Mouse (Mus musculus): ENCODE data around the gene Uts2. TPM values are rescaled to one million over a fixed set of nuclear protein-coding genes. Genes with fewer than 3 reads are reported as not detected.
"Not testable (repeated sequence)": the region's sequence is repeated elsewhere in the genome, so short reads cannot be mapped to it uniquely, and the experiment has no call there.

Gene Uts2
- polyA plus RNA-seq, 1 experiment from 2014 or later, result not detected

DNA sequence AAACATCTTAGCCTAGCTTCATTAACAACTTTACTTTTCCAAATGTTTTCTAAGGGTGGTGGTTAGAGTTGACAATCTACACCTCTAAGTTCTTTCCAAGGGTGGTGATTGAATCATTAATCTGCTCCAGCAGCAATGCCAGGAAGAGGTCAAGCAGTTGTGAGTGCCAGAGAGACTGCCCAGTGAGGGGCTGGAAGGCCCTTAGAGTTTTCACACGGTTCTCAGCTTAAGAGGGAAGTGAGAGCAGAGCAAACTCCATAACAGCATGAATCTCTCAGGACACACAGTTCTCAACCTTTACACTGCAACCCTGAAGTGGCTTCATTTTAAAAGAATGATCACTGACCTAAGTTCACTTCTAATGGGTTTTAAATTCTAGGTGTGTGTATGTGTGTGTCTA lies 21.8 kb upstream of the Uts2 start:
- Histone ChIP-seq H3K9ac (no peak overlapping the region), H3K4me3 (no peak overlapping the region), H3K36me3 (no peaks in the 10 kb centered on the region), H3K9me3 (no peaks in the 10 kb centered on the region), H3K27me3 (no peaks in the 10 kb centered on the region), H3K27ac (no peak overlapping the region), H3K4me1 (no peaks in the 10 kb centered on the region), H3K4me2 (no peak overlapping the region)
- WGBS, result 13% methylated on average over 1 of the region's 1 CpGs
- no peak for ATAC-seq (ENCODE audit: borderline replicate concordance, extremely low read depth, low FRiP score, low TSS enrichment)

DNA sequence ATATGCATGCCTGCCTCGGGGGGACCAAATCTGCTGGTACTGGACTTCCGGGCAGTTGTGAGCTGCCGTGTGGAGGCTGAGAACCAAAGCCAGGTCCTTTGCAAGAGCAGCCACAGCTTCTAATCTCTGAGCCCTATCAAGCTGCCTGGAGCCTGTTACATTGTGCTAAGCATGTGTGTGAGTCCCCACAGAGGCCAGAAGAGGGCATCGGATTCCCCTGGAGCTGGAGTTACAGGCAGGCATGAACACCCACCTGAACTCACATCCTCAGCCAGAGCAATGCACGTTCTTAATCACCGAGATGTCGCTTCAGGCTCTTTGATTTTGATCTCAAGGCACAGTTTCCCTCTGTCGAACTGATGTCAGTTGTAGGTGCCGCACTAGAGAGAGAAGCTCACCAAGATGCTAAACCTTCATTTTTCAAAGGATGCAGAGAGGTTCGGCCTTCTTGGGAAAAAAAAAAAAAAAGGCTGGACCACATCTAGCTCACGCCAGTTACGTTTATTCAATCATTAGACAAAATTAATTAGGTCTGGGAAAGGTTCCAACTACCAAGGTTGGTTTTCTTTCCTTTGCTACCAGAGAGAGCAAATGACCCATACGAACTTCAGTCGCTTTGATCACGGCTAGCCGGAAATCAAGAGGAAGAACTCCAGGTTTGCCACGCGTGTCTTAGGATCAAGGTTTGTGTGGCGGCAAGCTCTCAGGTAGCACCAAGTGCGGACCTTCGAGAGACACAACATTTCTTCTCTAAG lies 18.6 kb upstream of the Uts2 start:
- no peak overlapping the region for H3K9ac ChIP-seq
- no peaks in the 10 kb centered on the region for H3K9me3 ChIP-seq
- H3K4me3 ChIP-seq, result no peak overlapping the region
- H3K4me2 ChIP-seq, result no peak overlapping the region
- no peak for ATAC-seq (ENCODE audit: borderline replicate concordance, extremely low read depth, low FRiP score, low TSS enrichment)
- H3K4me1 ChIP-seq, result no peaks in the 10 kb centered on the region
- H3K27ac ChIP-seq, result no peak overlapping the region
- 72% methylated on average over 21 of the region's 21 CpGs for WGBS
- H3K36me3 ChIP-seq, result no peaks in the 10 kb centered on the region
- H3K27me3 ChIP-seq, result no peaks in the 10 kb centered on the region

DNA sequence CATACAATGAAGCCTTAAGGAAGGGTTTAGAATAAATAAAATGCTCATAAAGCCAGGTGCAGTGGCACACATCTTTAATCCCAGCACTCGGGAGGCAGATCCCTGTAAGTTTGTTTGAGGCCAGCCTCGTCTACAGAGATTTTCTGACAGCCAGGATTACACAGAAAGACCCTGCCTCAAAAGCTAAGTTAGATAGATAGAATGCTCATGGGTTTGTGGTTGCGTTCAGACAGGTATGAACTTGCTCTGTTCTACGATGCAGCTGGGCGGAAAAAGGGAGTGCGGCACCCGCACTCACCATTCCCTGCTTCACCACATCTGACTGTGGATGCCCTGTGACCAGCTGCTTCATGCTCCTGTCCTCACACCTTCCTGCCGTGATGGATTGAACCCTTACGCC lies 17.4 kb upstream of the Uts2 start:
- WGBS, result 60% methylated on average over 9 of the region's 9 CpGs

DNA sequence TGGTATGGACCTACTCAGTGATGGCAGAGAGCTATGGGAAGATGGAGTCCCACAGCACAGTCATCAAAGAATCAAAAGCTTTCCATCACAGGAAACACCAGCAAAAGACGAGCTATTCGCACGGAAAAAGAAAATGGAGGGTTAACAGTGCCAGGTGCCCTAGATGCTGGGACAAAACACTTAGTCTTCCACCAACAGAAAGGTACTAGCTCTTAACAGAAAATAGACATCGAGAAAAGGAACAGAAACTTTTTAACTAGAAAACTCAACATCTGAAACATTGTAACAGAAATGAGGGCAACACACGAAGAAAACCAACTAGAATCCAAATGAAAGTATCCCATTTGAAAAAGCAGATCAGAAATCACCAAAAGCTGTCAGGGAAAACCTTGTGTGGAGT lies 16.7 kb upstream of the Uts2 start:
- no peak overlapping the region for H3K4me3 ChIP-seq
- H3K4me2 ChIP-seq, result no peak overlapping the region
- WGBS, result 79% methylated on average over 5 of the region's 5 CpGs
- no peaks in the 10 kb centered on the region for H3K27me3 ChIP-seq
- no peaks in the 10 kb centered on the region for H3K4me1 ChIP-seq
- H3K27ac ChIP-seq, result no peak overlapping the region
- H3K36me3 ChIP-seq, result no peaks in the 10 kb centered on the region
- no peaks in the 10 kb centered on the region for H3K9me3 ChIP-seq
- no peak for ATAC-seq (ENCODE audit: borderline replicate concordance, extremely low read depth, low FRiP score, low TSS enrichment)
- no peak overlapping the region for H3K9ac ChIP-seq

More for the DNA sequence above, 17.4 kb upstream of the Uts2 start:
- H3K4me1 ChIP-seq, result no peaks in the 10 kb centered on the region
- no peaks in the 10 kb centered on the region for H3K27me3 ChIP-seq
- no peak overlapping the region for H3K4me3 ChIP-seq
- ATAC-seq (ENCODE audit: borderline replicate concordance, extremely low read depth, low FRiP score, low TSS enrichment), result no peak
- H3K9ac ChIP-seq, result no peak overlapping the region
- H3K9me3 ChIP-seq, result no peaks in the 10 kb centered on the region
- no peak overlapping the region for H3K4me2 ChIP-seq
- H3K27ac ChIP-seq, result no peak overlapping the region
- no peaks in the 10 kb centered on the region for H3K36me3 ChIP-seq

DNA sequence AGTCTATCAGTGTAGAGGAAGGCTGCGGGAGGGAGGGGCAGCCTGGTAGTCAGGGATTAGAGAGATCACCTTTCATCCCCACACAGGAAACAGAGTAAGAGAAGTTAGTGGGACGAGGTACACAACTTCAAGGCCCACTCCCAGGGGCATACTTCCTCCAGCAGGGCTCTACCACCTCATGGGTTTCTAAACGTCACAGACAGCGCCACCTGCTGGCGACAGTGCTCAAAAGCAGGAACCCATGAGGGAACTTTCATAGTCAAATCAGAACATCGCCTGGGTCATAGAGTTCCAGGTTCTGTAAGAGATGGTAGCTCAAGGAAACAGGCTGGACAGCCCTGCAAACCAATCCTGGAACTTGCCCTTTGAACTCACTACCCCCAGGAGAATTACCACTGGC lies 6.7 kb upstream of the Uts2 start:
- Histone ChIP-seq H3K9me3 (no peaks in the 10 kb centered on the region), H3K4me1 (no peaks in the 10 kb centered on the region), H3K36me3 (no peaks in the 10 kb centered on the region), H3K4me3 (no peak overlapping the region), H3K27ac (no peak overlapping the region), H3K27me3 (no peaks in the 10 kb centered on the region), H3K4me2 (no peak overlapping the region), H3K9ac (no peak overlapping the region)
- ATAC-seq (ENCODE audit: borderline replicate concordance, extremely low read depth, low FRiP score, low TSS enrichment), result no peak
- 42% methylated on average over 6 of the region's 6 CpGs for WGBS

DNA sequence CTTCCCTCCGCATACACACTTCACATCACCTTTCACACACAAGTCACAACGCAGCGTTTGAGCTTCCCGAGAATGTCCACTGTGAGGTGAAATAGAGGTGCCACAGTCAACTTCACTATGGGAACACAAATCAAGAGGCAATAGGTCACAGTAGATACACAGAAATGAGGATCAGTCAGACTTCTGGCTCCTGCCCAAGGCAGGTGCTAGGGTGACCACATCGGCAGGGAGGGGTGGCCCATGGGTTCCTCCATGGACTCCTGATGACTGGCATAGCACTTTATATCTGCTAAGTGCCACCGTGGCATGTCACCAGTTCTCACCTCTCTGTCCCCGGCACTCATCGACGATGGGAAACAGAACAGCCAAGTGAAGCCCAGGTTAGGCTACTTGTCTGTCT lies 1.7 kb downstream of the Uts2 start:
- no peaks in the 10 kb centered on the region for H3K36me3 ChIP-seq
- H3K27ac ChIP-seq, result no peak overlapping the region
- no peak overlapping the region for H3K9ac ChIP-seq
- no peaks in the 10 kb centered on the region for H3K27me3 ChIP-seq
- H3K4me3 ChIP-seq, result no peak overlapping the region
- H3K9me3 ChIP-seq, result no peaks in the 10 kb centered on the region
- H3K4me1 ChIP-seq, result no peaks in the 10 kb centered on the region
- H3K4me2 ChIP-seq, result no peak overlapping the region
- WGBS, result 87% methylated on average over 9 of the region's 9 CpGs
- no peak for ATAC-seq (ENCODE audit: borderline replicate concordance, extremely low read depth, low FRiP score, low TSS enrichment)

DNA sequence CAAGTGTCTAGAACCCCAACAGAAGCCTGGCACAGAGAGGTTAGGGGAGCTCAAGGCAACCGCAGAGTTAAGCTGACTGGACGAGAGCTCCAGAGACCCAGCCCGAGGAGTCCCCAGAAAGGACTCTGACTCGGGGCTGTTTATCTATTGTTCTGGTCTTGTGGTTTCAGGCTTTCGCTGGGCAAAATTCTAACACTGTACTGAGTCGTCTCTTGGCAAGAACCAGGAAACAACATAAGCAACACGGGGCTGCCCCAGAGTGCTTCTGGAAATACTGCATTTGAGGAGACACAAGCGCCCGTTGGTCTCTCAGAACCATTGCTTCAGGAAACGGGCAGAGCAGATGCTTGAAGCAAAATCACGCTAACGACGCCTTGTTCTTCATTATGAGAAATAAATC lies 4.5 kb downstream of the Uts2 start:
- H3K4me3 ChIP-seq, result no peak overlapping the region
- H3K4me1 ChIP-seq, result no peaks in the 10 kb centered on the region
- no peak overlapping the region for H3K27ac ChIP-seq
- H3K36me3 ChIP-seq, result no peaks in the 10 kb centered on the region
- WGBS, result 51% methylated on average over 13 of the region's 13 CpGs
- H3K27me3 ChIP-seq, result no peaks in the 10 kb centered on the region
- ATAC-seq (ENCODE audit: borderline replicate concordance, extremely low read depth, low FRiP score, low TSS enrichment), result no peak
- no peak overlapping the region for H3K4me2 ChIP-seq
- no peaks in the 10 kb centered on the region for H3K9me3 ChIP-seq
- no peak overlapping the region for H3K9ac ChIP-seq

DNA sequence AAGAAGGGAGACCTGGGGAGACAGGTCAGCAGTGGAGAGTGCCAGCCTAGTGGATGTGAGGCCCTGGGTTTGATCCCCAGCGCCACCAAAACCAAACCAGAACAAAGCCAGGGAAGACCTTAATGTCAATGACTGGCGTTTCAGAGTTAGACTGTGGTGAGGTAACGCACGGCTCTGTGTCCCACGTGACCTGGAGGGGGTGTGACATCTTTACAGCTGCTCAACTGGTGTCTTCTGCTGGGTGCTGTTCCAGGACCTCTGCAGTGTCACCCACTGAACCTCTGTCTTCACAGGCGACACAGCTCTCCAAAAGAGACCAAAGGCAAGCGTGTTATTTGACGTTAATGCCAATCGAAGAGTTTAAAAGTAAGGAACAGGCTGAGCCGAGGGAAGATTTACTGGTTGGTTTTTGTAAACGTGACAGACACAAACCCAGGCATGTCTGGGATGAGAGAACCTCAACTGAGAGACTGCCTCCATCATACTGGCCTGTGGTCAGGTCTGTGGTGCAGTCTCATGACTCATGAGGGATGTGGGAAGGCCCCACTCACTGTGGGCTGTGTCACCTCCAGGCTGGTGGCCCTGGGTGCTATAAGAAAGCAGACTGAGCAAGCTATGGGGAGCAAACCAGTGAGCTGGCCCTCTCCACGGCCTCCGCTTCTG lies 8.9 kb downstream of the Uts2 start:
- H3K27ac ChIP-seq, result no peak overlapping the region
- H3K4me3 ChIP-seq, result no peak overlapping the region
- H3K9me3 ChIP-seq, result no peaks in the 10 kb centered on the region
- no peak overlapping the region for H3K9ac ChIP-seq
- no peak overlapping the region for H3K4me2 ChIP-seq
- H3K36me3 ChIP-seq, result no peaks in the 10 kb centered on the region
- no peak for ATAC-seq (ENCODE audit: borderline replicate concordance, extremely low read depth, low FRiP score, low TSS enrichment)
- H3K27me3 ChIP-seq, result no peaks in the 10 kb centered on the region
- no peaks in the 10 kb centered on the region for H3K4me1 ChIP-seq
- WGBS, result 86% methylated on average over 13 of the region's 13 CpGs

DNA sequence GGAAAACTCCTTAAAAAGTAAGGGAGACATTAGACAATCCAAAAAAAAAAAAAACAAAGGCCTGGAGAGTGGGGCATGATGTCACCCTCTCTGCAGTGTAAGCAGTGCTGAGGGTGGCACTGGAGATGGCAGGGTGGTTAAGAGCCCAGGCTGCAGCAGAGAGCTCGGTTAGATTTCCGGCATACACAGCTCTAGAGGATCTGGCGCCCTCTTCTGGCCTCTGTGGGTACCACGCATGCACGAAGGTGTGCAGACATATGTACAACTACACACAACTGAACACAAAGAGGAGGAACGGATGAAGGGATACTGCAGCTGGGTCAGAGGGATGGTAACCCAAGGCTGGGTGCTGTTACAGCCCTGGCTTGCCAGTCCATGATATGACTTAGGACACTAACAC lies 10.0 kb downstream of the Uts2 start:
- 51% methylated on average over 6 of the region's 6 CpGs for WGBS
- Histone ChIP-seq H3K9ac (no peak overlapping the region), H3K27ac (no peak overlapping the region), H3K4me2 (no peak overlapping the region), H3K36me3 (no peaks in the 10 kb centered on the region), H3K4me3 (no peak overlapping the region), H3K4me1 (no peaks in the 10 kb centered on the region), H3K9me3 (no peaks in the 10 kb centered on the region), H3K27me3 (no peaks in the 10 kb centered on the region)
- ATAC-seq (ENCODE audit: borderline replicate concordance, extremely low read depth, low FRiP score, low TSS enrichment), result no peak

DNA sequence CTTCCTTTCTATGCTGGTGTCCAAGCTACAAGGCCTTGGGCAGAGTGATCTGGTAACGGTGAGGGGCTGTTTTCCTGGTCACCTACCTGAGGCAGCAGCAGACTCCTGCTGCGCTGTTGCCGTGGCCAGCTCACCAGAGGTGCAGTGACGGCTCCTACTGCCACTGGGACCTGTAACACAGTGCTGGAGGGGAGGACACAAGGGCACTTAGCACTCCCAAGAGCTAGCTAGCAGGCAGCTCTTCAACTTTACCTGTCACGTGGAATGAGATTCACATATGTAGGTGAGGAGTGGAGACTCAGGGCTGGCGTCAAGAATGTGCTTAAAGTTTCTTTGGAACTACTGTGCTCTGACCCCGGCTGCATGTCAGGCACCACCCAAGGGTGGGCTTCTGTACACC lies 13.4 kb downstream of the Uts2 start:
- H3K27me3 ChIP-seq, result no peaks in the 10 kb centered on the region
- H3K4me1 ChIP-seq, result no peaks in the 10 kb centered on the region
- no peak overlapping the region for H3K4me3 ChIP-seq
- ATAC-seq (ENCODE audit: borderline replicate concordance, extremely low read depth, low FRiP score, low TSS enrichment), result no peak
- H3K36me3 ChIP-seq, result no peaks in the 10 kb centered on the region
- H3K4me2 ChIP-seq, result no peak overlapping the region
- no peaks in the 10 kb centered on the region for H3K9me3 ChIP-seq
- H3K9ac ChIP-seq, result no peak overlapping the region
- WGBS, result 77% methylated on average over 7 of the region's 7 CpGs
- H3K27ac ChIP-seq, result no peak overlapping the region

DNA sequence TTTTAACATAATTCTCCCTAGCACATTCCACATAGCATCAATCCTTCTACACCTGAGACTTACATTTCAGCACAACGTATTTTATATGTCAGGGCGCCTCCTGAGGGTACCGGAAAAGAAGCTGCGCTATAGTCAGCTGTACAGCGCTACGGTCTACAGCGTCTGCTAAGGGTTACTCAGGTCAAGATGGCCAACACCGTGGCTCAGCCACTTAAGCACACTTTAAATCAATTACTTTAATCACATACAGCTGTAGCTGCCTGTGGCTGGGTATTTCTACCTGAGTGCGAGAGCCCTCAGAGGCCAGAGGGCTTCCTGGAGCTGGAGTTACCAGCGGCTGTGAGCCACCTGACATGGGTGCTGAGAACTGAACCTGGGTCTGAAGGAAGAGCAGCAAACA lies 19.0 kb downstream of the Uts2 start:
- H3K27ac ChIP-seq, result no peak overlapping the region
- no peaks in the 10 kb centered on the region for H3K9me3 ChIP-seq
- H3K4me3 ChIP-seq, result no peak overlapping the region
- no peak overlapping the region for H3K9ac ChIP-seq
- H3K4me1 ChIP-seq, result no peaks in the 10 kb centered on the region
- H3K27me3 ChIP-seq, result no peaks in the 10 kb centered on the region
- H3K4me2 ChIP-seq, result no peak overlapping the region
- WGBS, result 74% methylated on average over 10 of the region's 10 CpGs
- H3K36me3 ChIP-seq, result no peaks in the 10 kb centered on the region; the same call in 1 of the 2 replicates
- no peak for ATAC-seq (ENCODE audit: borderline replicate concordance, extremely low read depth, low FRiP score, low TSS enrichment)

DNA sequence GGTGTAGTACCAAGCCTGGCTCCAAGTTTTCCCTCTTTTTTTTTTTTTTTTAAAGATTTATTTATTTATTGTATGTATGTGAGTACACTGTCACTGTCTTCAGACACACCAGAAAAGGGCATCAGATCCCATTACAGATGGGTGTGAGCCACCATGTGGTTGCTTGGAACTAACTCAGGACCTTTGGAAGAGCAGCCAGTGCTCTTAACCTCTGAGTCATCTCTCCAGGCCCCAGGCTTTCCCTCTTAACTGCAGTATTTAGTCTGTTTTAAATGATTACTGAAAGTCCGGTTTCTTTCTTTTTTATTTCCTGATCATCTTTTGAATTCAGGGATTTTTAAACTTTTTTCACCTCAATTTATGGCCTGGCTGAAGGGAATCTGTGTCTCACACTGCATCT lies 20.5 kb downstream of the Uts2 start:
- not testable (repeated sequence) for H3K4me2 ChIP-seq; H3K27ac ChIP-seq; H3K4me1 ChIP-seq; H3K36me3 ChIP-seq; ATAC-seq (ENCODE audit: borderline replicate concordance, extremely low read depth, low FRiP score, low TSS enrichment); H3K9ac ChIP-seq; H3K27me3 ChIP-seq; H3K9me3 ChIP-seq; H3K4me3 ChIP-seq
- WGBS, result 93% methylated on average over 1 of the region's 1 CpGs
